Mouse (Mus musculus): Measurements from ENCODE around the gene Stard3. TPM values are rescaled to one million over a fixed set of nuclear protein-coding genes. Genes with fewer than 3 reads are reported as not detected.
A peak's percentile ranks its signal among the peaks of the same experiment; 100 is the strongest.

Gene Stard3
- polyA plus RNA-seq, 1 experiment from 2014 or later: 31.0 TPM

GRCm38 (mm10) chr11:98327136-98328030 is 30.8 kb upstream of the Stard3 start:
- WGBS: 1% methylated on average over 70 of the region's 97 CpGs
- Histone ChIP-seq H3K4me1 (ENCODE audit: control insufficient read depth, insufficient read depth, low read length) (peaks cover 14% of the 10 kb centered on the region; the same call in 1 of the 2 replicates), H3K27me3 (replicated peaks; ENCODE audit: control insufficient read depth, insufficient read depth, low read length) (peaks cover 100% of the 10 kb centered on the region), H3K9me3 (ENCODE audit: control insufficient read depth, low read length) (no peaks in the 10 kb centered on the region), H3K4me2 (ENCODE audit: low read depth, low read length) (peak overlapping the region; percentile 45), H3K36me3 (ENCODE audit: control insufficient read depth, insufficient read depth, low read length) (no peaks in the 10 kb centered on the region), H3K9ac (ENCODE audit: low read depth, low read length) (peak overlapping the region; percentile 34), H3K27ac (replicated peaks; ENCODE audit: low read depth, low read length) (no peak overlapping the region), H3K4me3 (ENCODE audit: low read depth, low read length) (peak overlapping the region; percentile 26)
- no peak for DNase-seq (ENCODE audit: low spot score)
- no peak for ATAC-seq (ENCODE audit: low read depth)

- Histone ChIP-seq H3K4me1 (ENCODE audit: control insufficient read depth, insufficient read depth, low read length) (peaks cover 14% of the 10 kb centered on the region; the same call in 1 of the 2 replicates), H3K27ac (replicated peaks; ENCODE audit: low read depth, low read length) (no peak overlapping the region), H3K9ac (ENCODE audit: low read depth, low read length) (0 out of 2 replicates have a peak overlapping the region, but pooled peaks have one; percentile 3), H3K9me3 (ENCODE audit: control insufficient read depth, low read length) (no peaks in the 10 kb centered on the region), H3K27me3 (replicated peaks; ENCODE audit: control insufficient read depth, insufficient read depth, low read length) (peaks cover 100% of the 10 kb centered on the region), H3K4me3 (ENCODE audit: low read depth, low read length) (peak overlapping the region; percentile 26), H3K4me2 (ENCODE audit: low read depth, low read length) (peak overlapping the region; percentile 45), H3K36me3 (ENCODE audit: control insufficient read depth, insufficient read depth, low read length) (no peaks in the 10 kb centered on the region)
- DNase-seq (ENCODE audit: low spot score) (no peak), ATAC-seq (ENCODE audit: low read depth) (no peak)
- under 1% methylated on average over 20 of the region's 35 CpGs for WGBS
Measured at GRCm38 (mm10) chr11:98328031-98328370, 30.2 kb upstream of the Stard3 start.

GRCm38 (mm10) chr11:98328371-98329069 is 29.6 kb upstream of the Stard3 start:
- no peaks in the 10 kb centered on the region for H3K36me3 ChIP-seq (ENCODE audit: control insufficient read depth, insufficient read depth, low read length)
- H3K27me3 ChIP-seq (replicated peaks; ENCODE audit: control insufficient read depth, insufficient read depth, low read length): peaks cover 100% of the 10 kb centered on the region
- H3K4me3 ChIP-seq (ENCODE audit: low read depth, low read length): peak overlapping the region; percentile 26
- WGBS: 0% methylated on average over 25 of the region's 56 CpGs
- DNase-seq (ENCODE audit: low spot score) (no peak), ATAC-seq (ENCODE audit: low read depth) (no peak)
- H3K27ac ChIP-seq (replicated peaks; ENCODE audit: low read depth, low read length): no peak overlapping the region
- no peaks in the 10 kb centered on the region for H3K9me3 ChIP-seq (ENCODE audit: control insufficient read depth, low read length)
- peak overlapping the region; percentile 45 for H3K4me2 ChIP-seq (ENCODE audit: low read depth, low read length)
- peaks cover 14% of the 10 kb centered on the region; the same call in 1 of the 2 replicates for H3K4me1 ChIP-seq (ENCODE audit: control insufficient read depth, insufficient read depth, low read length)
- H3K9ac ChIP-seq (ENCODE audit: low read depth, low read length): 0 out of 2 replicates have a peak overlapping the region, but pooled peaks have one; percentile 3

- peak within 1 kb of the TSS; percentile 45 for H3K4me2 ChIP-seq (ENCODE audit: low read depth, low read length)
- H3K9ac ChIP-seq (ENCODE audit: low read depth, low read length): 0 out of 2 replicates have a peak within 1 kb of the TSS, but pooled peaks have one; percentile 3
Measured at GRCm38 (mm10) chr11:98329081-98329959, 28.8 kb upstream of the Stard3 start, which contains the start of gene Neurod2. Gene Neurod2 (minus strand): TSS chr11:98329648.

GRCm38 (mm10) chr11:98329960-98330744 is 28.0 kb upstream of the Stard3 start:
- Histone ChIP-seq H3K4me1 (ENCODE audit: control insufficient read depth, insufficient read depth, low read length) (peaks cover 14% of the 10 kb centered on the region; the same call in 1 of the 2 replicates), H3K27me3 (replicated peaks; ENCODE audit: control insufficient read depth, insufficient read depth, low read length) (peaks cover 100% of the 10 kb centered on the region), H3K36me3 (ENCODE audit: control insufficient read depth, insufficient read depth, low read length) (no peaks in the 10 kb centered on the region), H3K9ac (ENCODE audit: low read depth, low read length) (no peak overlapping the region), H3K4me3 (ENCODE audit: low read depth, low read length) (no peak overlapping the region), H3K9me3 (ENCODE audit: control insufficient read depth, low read length) (no peaks in the 10 kb centered on the region), H3K4me2 (ENCODE audit: low read depth, low read length) (no peak overlapping the region), H3K27ac (replicated peaks; ENCODE audit: low read depth, low read length) (no peak overlapping the region)
- ATAC-seq (ENCODE audit: low read depth) (no peak), DNase-seq (ENCODE audit: low spot score) (no peak)
- WGBS: 28% methylated on average over 9 of the region's 9 CpGs

More at GRCm38 (mm10) chr11:98329081-98329959, 28.8 kb upstream of the Stard3 start, which contains the start of gene Neurod2:
- DNase-seq (ENCODE audit: low spot score) (no peak), ATAC-seq (ENCODE audit: low read depth) (no peak)
- peaks cover 100% of the 10 kb centered on the region for H3K27me3 ChIP-seq (replicated peaks; ENCODE audit: control insufficient read depth, insufficient read depth, low read length)
- H3K4me1 ChIP-seq (ENCODE audit: control insufficient read depth, insufficient read depth, low read length): peaks cover 14% of the 10 kb centered on the region; the same call in 1 of the 2 replicates
- H3K9me3 ChIP-seq (ENCODE audit: control insufficient read depth, low read length): no peaks in the 10 kb centered on the region
- no peaks in the 10 kb centered on the region for H3K36me3 ChIP-seq (ENCODE audit: control insufficient read depth, insufficient read depth, low read length)
- peak within 1 kb of the TSS; percentile 26 for H3K4me3 ChIP-seq (ENCODE audit: low read depth, low read length)
- H3K27ac ChIP-seq (replicated peaks; ENCODE audit: low read depth, low read length): no peak within 1 kb of the TSS
- 2% methylated on average over 36 of the region's 38 CpGs for WGBS

- 38% methylated on average over 2 of the region's 2 CpGs for WGBS
- H3K4me2 ChIP-seq (ENCODE audit: low read depth, low read length): no peak overlapping the region
- H3K4me1 ChIP-seq (ENCODE audit: control insufficient read depth, insufficient read depth, low read length): peaks cover 14% of the 10 kb centered on the region; the same call in 1 of the 2 replicates
- no peaks in the 10 kb centered on the region for H3K36me3 ChIP-seq (ENCODE audit: control insufficient read depth, insufficient read depth, low read length)
- H3K4me3 ChIP-seq (ENCODE audit: low read depth, low read length): no peak overlapping the region
- no peak for DNase-seq (ENCODE audit: low spot score)
- ATAC-seq (ENCODE audit: low read depth): no peak
- no peak overlapping the region for H3K27ac ChIP-seq (replicated peaks; ENCODE audit: low read depth, low read length)
- no peaks in the 10 kb centered on the region for H3K9me3 ChIP-seq (ENCODE audit: control insufficient read depth, low read length)
- peaks cover 100% of the 10 kb centered on the region for H3K27me3 ChIP-seq (replicated peaks; ENCODE audit: control insufficient read depth, insufficient read depth, low read length)
- H3K9ac ChIP-seq (ENCODE audit: low read depth, low read length): no peak overlapping the region
Measured at GRCm38 (mm10) chr11:98330745-98331204, 27.4 kb upstream of the Stard3 start.

GRCm38 (mm10) chr11:98331401-98331800 is 26.8 kb upstream of the Stard3 start:
- 40% methylated on average over 1 of the region's 1 CpGs for WGBS
- Histone ChIP-seq H3K4me1 (ENCODE audit: control insufficient read depth, insufficient read depth, low read length) (peaks cover 14% of the 10 kb centered on the region; the same call in 1 of the 2 replicates), H3K9me3 (ENCODE audit: control insufficient read depth, low read length) (no peaks in the 10 kb centered on the region), H3K27me3 (replicated peaks; ENCODE audit: control insufficient read depth, insufficient read depth, low read length) (peaks cover 100% of the 10 kb centered on the region), H3K4me3 (ENCODE audit: low read depth, low read length) (no peak overlapping the region), H3K4me2 (ENCODE audit: low read depth, low read length) (no peak overlapping the region), H3K36me3 (ENCODE audit: control insufficient read depth, insufficient read depth, low read length) (no peaks in the 10 kb centered on the region), H3K9ac (ENCODE audit: low read depth, low read length) (no peak overlapping the region), H3K27ac (replicated peaks; ENCODE audit: low read depth, low read length) (no peak overlapping the region)
- no peak for DNase-seq (ENCODE audit: low spot score)
- no peak for ATAC-seq (ENCODE audit: low read depth)
